Mouse (Mus musculus) forebrain, postnatal 0 days (tissue): Measurements from ENCODE around the gene Mrpl42. TPM values are rescaled to one million over a fixed set of nuclear protein-coding genes. Genes with fewer than 3 reads are reported as not detected.

Experiments
- ATAC-seq: fragments of 200-750 bp; cut with Nextera tagmentation; 2 replicates; pipeline ENCODE4 v1.8.0; 2017; ENCODE audit warnings: mild to moderate bottlenecking, moderate library complexity
- DNase-seq: peaks from one replicate; pipeline ENCODE4 v3.0.0-alpha.2; 2015
- H3K27ac ChIP-seq: fragments of 300-500 bp; sonication (generic); 2 replicates; pipeline ENCODE4 v1.5.1; 2014; ENCODE audit warnings: low read depth, mild to moderate bottlenecking, antibody characterized with exemption, low read length, moderate library complexity, mixed read lengths
- H3K27me3 ChIP-seq: fragments of 300-500 bp; sonication (generic); 2 replicates; pipeline ENCODE4 v1.6.1; 2014; ENCODE audit warnings: mild to moderate bottlenecking, low read length, mixed read lengths; ENCODE audit not compliant: insufficient read depth
- H3K36me3 ChIP-seq: fragments of 300-500 bp; sonication (generic); 2 replicates; pipeline ENCODE4 v1.6.1; 2014; ENCODE audit warnings: mild to moderate bottlenecking, moderate library complexity; ENCODE audit not compliant: insufficient read depth
- H3K4me1 ChIP-seq: fragments of 300-500 bp; sonication (generic); 2 replicates; pipeline ENCODE4 v1.6.1; 2014; ENCODE audit warnings: antibody characterized with exemption; ENCODE audit not compliant: insufficient read depth
- H3K4me2 ChIP-seq: fragments of 300-500 bp; sonication (generic); 2 replicates; pipeline ENCODE4 v1.6.1; 2014; ENCODE audit warnings: low read depth, mild to moderate bottlenecking, moderate library complexity
- H3K4me3 ChIP-seq: fragments of 300-500 bp; sonication (generic); 2 replicates; pipeline ENCODE4 v1.5.1; 2014; ENCODE audit warnings: low read depth, low read length, mixed read lengths
- H3K9ac ChIP-seq: fragments of 300-500 bp; sonication (generic); 2 replicates; pipeline ENCODE4 v1.6.1; 2014; ENCODE audit warnings: mild to moderate bottlenecking
- H3K9me3 ChIP-seq: fragments of 300-500 bp; sonication (generic); 2 replicates; pipeline ENCODE4 v1.6.1; 2016; ENCODE audit warnings: low read length
- CTCF ChIP-seq: sonication (generic); IDR thresholded peaks from 2 replicates; pipeline ENCODE4 v1.5.1; 2016; ENCODE audit warnings: antibody characterized with exemption, control low read depth, low read depth
- WGBS: fragments of 180-500 bp; shearing (Covaris S2); extraction: QIAGEN DNeasy Blood & Tissue Kit; methylation state at CpG from one replicate; pipeline ENCODE4 v1.1.7; 2014; 5-methylcytosine and 5-hydroxymethylcytosine counted together
- polyA plus RNA-seq: library from polyadenylated mRNA; unstranded; fragments of >200 nt; fragmentation: Nextera tagmentation; extraction: Ambion mirVana; gene quantifications from 2 replicates; pipeline ENCODE4 v1.2.1, GENCODE M21; 2015
- total RNA-seq: library from RNA; depleted of rRNA; stranded (reverse); fragments of >200 nt; gene quantifications from 2 replicates; pipeline ENCODE4 v1.2.3, GENCODE M21; 2014

Gene Mrpl42
- total and polyA plus RNA-seq, 2 experiments from 2014 or later, result 88.8 to 249 TPM

DNA sequence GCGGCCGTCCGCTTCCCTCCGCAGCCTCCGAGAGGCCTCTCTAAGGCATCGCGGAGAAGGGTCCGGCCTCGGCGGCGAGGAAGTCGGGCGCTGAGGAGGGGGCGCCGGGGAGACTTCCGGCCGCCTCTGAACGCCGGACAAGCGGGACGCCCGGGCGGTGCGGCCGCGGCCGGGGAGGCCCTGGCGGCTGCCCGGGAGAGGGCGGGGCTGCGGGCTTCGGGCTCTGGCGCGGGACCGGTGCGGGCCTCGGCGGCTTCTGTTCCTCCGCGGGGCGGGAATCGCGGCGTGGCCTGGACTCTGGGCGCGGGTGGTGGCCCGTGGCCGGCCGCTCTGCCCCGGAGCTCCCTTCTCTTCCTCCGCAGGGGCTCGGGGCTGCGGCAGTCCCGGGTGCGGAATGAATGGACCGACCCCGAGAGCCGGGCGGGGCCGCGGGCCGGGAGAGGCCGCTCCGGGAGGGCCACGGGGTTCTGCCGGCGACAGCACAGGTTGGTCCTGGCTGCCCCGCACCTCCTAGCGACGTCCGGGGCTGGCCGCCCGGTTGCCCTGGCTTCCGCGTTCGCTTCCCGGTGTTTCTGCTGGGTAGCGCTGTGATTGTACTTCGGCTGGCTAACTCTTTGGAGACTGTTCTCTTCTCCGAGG is 13.7 kb upstream of the Mrpl42 start:
- Histone ChIP-seq H3K4me1 (peaks cover 8% of the 10 kb centered on the region; the same call in 1 of the 2 replicates), H3K36me3 (no peaks in the 10 kb centered on the region), H3K4me3 (peak overlapping the region; percentile 89), H3K4me2 (peak overlapping the region; percentile 71), H3K9ac (peak overlapping the region; percentile 87), H3K27ac (peak overlapping the region; percentile 95), H3K27me3 (no peaks in the 10 kb centered on the region), H3K9me3 (no peaks in the 10 kb centered on the region)
- ATAC-seq (peak; percentile 50), DNase-seq (peak; percentile 18)
- WGBS, result 2% methylated on average over 66 of the region's 80 CpGs
- no peak for TF ChIP-seq CTCF

DNA sequence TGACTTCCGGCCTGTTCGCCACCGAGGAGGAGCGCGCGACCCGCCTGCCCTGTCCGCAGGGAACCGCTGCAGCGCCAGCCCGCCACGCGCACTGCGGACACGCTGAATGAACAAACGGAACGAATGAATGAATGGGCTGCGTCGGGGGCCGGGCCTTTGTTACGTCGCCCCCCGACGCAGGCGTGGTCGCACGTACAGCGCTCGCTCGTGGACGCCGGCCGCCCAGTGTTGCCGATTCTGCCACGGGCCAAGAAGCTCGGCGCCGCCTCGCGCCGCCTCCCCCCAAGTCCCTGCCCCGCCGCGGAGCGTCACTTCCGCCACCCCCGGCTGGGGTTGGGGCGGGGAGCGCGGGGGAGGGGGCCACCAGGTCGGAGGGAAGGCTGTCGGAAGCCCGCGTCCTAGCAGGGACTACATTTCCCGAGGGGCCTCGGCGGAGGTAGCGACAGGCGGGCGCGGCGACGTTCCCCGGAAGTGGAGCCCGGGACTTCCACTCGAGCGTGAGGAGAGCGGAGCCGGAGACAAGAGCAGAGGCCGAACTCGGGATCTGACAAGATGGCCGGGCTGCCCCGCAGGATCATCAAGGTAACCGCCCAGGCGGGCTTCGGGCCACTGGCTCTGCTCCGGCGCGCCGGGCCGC is 13.0 kb upstream of the Mrpl42 start, which contains the start of gene Ube2n:
Gene Ube2n, plus strand, starts transcription at position 490 of the 637 bp plus-strand sequence.
- Histone ChIP-seq H3K27ac (peak within 1 kb of the TSS; percentile 95), H3K4me2 (peak within 1 kb of the TSS; percentile 71), H3K9me3 (no peaks in the 10 kb centered on the region), H3K4me3 (peak within 1 kb of the TSS; percentile 89), H3K4me1 (peaks cover 8% of the 10 kb centered on the region; the same call in 1 of the 2 replicates), H3K36me3 (no peaks in the 10 kb centered on the region), H3K27me3 (no peaks in the 10 kb centered on the region), H3K9ac (peak within 1 kb of the TSS; percentile 87)
- WGBS, result 1% methylated on average over 63 of the region's 81 CpGs
- DNase-seq, result peak; percentile 99
- peak; percentile 10; the same call in 1 of the 2 replicates for TF ChIP-seq CTCF
- ATAC-seq, result peak; percentile 96

DNA sequence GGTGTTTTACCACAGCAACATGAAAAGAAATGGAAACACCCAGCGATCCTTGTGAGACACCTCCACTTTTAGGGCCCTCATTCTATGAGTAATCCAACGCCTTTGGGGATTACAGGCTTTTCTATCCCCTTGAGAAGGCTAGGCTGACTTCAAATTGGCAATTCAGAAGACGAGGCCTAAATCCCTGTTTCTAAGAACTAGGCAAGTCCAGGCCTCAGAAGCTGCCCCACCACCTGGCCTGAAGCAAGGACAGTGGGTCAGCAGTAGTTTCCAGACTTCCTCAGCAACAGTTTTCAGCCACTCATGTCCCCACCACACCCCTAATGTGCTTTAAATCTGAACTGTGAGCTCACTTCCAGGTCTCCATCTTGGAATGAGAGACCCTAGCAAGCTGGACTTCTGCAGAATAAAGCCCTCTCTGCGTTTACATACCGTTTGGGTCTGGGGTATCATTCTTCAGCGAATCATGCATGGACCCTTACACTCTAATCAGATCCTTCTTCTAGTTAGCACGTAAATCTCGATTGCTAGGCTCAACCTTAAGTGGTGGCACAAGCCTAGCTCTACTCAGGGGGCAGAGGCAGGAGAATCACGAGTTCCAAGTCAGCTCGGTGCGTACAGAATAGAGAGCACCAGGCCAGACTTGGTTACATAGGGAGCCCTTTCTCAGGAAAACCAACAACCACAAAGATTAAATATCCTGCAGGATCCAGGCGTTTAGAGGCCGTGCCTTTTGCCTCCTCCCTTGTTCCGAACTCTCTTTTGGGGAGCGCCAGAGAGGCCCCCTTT is 12.2 kb upstream of the Mrpl42 start:
- DNase-seq (peak; percentile 66), ATAC-seq (peak; percentile 3; the same call in 1 of the 2 replicates)
- no peaks in the 10 kb centered on the region for H3K9me3 ChIP-seq
- H3K27me3 ChIP-seq, result no peaks in the 10 kb centered on the region
- H3K4me2 ChIP-seq, result peak overlapping the region; percentile 54
- peak overlapping the region; percentile 95 for H3K27ac ChIP-seq
- H3K4me1 ChIP-seq, result peaks cover 8% of the 10 kb centered on the region; the same call in 1 of the 2 replicates
- TF ChIP-seq CTCF, result no peak
- WGBS, result 29% methylated on average over 15 of the region's 15 CpGs
- H3K9ac ChIP-seq, result peak overlapping the region; percentile 87
- peak overlapping the region; percentile 89 for H3K4me3 ChIP-seq
- H3K36me3 ChIP-seq, result no peaks in the 10 kb centered on the region

DNA sequence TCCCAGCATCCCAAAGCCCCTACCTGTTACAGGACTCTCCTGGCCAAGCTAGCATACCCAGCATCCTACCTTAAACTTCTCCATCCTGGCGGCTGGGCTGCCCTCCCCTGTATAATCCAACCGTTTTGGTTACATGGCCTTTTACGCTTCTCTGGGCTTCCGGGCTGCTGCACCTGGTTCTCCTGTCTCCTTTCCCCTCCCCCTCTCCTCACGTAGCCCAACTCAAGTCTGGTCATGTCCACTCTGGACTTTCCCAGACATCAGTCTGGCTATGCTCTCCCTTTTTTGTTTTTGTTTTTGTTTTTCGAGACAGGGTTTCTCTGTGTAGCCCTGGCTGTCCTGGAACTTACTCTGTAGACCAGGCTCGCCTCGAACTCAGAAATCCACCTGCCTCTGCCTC is 10.9 kb upstream of the Mrpl42 start:
- H3K36me3 ChIP-seq, result no peaks in the 10 kb centered on the region
- 87% methylated on average over 8 of the region's 8 CpGs for WGBS
- H3K4me2 ChIP-seq, result no peak overlapping the region
- H3K9ac ChIP-seq, result no peak overlapping the region
- no peaks in the 10 kb centered on the region for H3K27me3 ChIP-seq
- ATAC-seq, result no peak
- H3K4me1 ChIP-seq, result peaks cover 8% of the 10 kb centered on the region; the same call in 1 of the 2 replicates
- H3K4me3 ChIP-seq, result no peak overlapping the region
- no peak for TF ChIP-seq CTCF
- H3K27ac ChIP-seq, result no peak overlapping the region
- no peak for DNase-seq
- H3K9me3 ChIP-seq, result no peaks in the 10 kb centered on the region

DNA sequence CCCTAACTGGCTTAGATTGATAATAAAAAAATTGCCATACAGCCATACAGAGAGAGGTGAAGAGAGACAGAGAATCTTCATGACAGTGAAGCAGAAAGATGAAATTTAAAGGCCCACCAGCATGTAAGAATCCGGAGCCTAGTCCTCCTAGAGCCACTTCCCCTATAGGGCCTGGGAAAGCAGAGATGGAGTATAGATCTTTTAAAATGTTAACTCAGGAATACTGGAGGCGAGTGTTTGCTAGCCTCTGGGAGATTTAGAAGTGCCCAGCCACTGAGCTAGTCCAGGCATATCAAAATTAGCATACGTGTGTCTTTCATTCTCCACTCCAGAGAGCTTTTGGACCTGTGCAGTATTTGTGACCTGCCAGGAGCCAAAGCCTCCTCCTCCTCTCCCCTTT is 7.5 kb upstream of the Mrpl42 start:
- TF ChIP-seq CTCF, result no peak
- Histone ChIP-seq H3K27me3 (no peaks in the 10 kb centered on the region), H3K36me3 (no peaks in the 10 kb centered on the region), H3K4me2 (no peak overlapping the region), H3K4me1 (no peaks in the 10 kb centered on the region; the same call in 1 of the 2 replicates), H3K27ac (no peak overlapping the region), H3K4me3 (no peak overlapping the region), H3K9ac (no peak overlapping the region), H3K9me3 (no peaks in the 10 kb centered on the region)
- 74% methylated on average over 3 of the region's 3 CpGs for WGBS
- DNase-seq (no peak), ATAC-seq (no peak)

DNA sequence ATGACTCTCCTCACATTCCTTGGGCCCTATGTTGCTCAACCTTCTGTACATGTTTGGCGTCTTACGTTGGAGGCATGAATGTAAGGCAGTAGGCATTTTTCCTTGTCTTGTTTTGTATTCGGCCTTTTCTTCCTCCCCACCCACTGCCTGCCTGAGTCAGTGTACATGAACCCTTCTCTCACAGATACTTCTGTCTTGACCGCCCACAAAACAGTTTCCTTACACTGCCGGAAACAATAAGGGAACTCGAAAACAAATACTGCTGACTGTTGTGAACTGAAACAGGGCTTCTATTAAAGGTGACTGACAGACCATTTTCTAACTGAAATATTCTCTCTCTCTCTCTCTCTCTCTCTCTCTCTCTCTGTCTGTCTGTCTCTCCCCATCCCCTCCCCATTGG is 7.1 kb upstream of the Mrpl42 start:
- no peak for TF ChIP-seq CTCF
- Histone ChIP-seq H3K9ac (no peak overlapping the region), H3K9me3 (no peaks in the 10 kb centered on the region), H3K36me3 (no peaks in the 10 kb centered on the region), H3K27ac (no peak overlapping the region), H3K4me2 (no peak overlapping the region), H3K4me3 (no peak overlapping the region), H3K27me3 (no peaks in the 10 kb centered on the region), H3K4me1 (no peaks in the 10 kb centered on the region)
- DNase-seq (no peak), ATAC-seq (no peak)
- 77% methylated on average over 6 of the region's 6 CpGs for WGBS
